Mouse (Mus musculus): Measurements from ENCODE around the gene Arl13a. TPM values are rescaled to one million over a fixed set of nuclear protein-coding genes. Genes with fewer than 3 reads are reported as not detected.

The Arl13a gene
- total and polyA plus RNA-seq, 3 experiments: not detected

GRCm38 (mm10) chrX:134233048-134233447, 45.7 kb downstream of the Arl13a start:
- H3K9ac ChIP-seq (ENCODE audit: insufficient read depth, low read depth): no peak overlapping the region
- H3K27ac ChIP-seq (ENCODE audit: insufficient read depth, low read depth): no peak overlapping the region
- H3K4me3 ChIP-seq (replicated peaks in 1 of 3; ENCODE audit: low read depth in 2 of 3, low read length in 2 of 3, poor library complexity in 1 of 3): no peak overlapping the region
- H3K79me2 ChIP-seq (replicated peaks; ENCODE audit: control insufficient read depth, extremely low read depth, insufficient read depth, poor library complexity, severe bottlenecking): no peaks in the 10 kb centered on the region
- no peaks in the 10 kb centered on the region for H3K4me1 ChIP-seq (ENCODE audit: control insufficient read depth in 1 of 2, insufficient read depth in 2 of 2)
- no peak for DNase-seq (ENCODE audit: extremely low read depth)
- TF ChIP-seq IRF4 (IDR thresholded peaks at IDR 0.05; ENCODE audit: low read depth, low read length) (no peak), CTCF (conservative IDR thresholded peaks at IDR 0.05 in 1 of 2, IDR thresholded peaks at IDR 0.05 in 1 of 2; ENCODE audit: low read depth in 2 of 2, low read length in 2 of 2) (no peak), GABPA (IDR thresholded peaks at IDR 0.05; ENCODE audit: insufficient replicate concordance, low read depth, low read length) (no peak), E2F4 (IDR thresholded peaks at IDR 0.05; ENCODE audit: insufficient replicate concordance, low read depth, low read length) (no peak), ZC3H11A (IDR thresholded peaks at IDR 0.05; ENCODE audit: low read depth, low read length) (no peak)
- dilution Hi-C loops (cut with MboI; ENCODE audit: extremely low pct_ligation_motif_present, extremely low pct_unique_long_range_greater_than_20kb, low sequenced_read_pairs) (no loop called here), in situ Hi-C loops (cut with MboI; ENCODE audit: low pct_ligation_motif_present, low pct_unique_long_range_greater_than_20kb, low sequenced_read_pairs) (no loop called here)
- no peak overlapping the region for H3K4me2 ChIP-seq (ENCODE audit: insufficient read depth, low read depth, poor library complexity, severe bottlenecking)
- H3K27me3 ChIP-seq (replicated peaks): no peaks in the 10 kb centered on the region
- H3K9me3 ChIP-seq (replicated peaks; ENCODE audit: low read length): no peaks in the 10 kb centered on the region
- peaks cover 5 to 26% of the 10 kb centered on the region in 2 experiments for H3K36me3 ChIP-seq (replicated peaks in 1 of 2; ENCODE audit: control insufficient read depth in 1 of 2, insufficient read depth in 1 of 2, low read length in 1 of 2)

- TF ChIP-seq ZC3H11A (IDR thresholded peaks at IDR 0.05; ENCODE audit: low read depth, low read length) (no peak), EP300 (IDR thresholded peaks at IDR 0.05; ENCODE audit: low read length) (no peak), ZMIZ1 (IDR thresholded peaks at IDR 0.05; ENCODE audit: low read depth, low read length) (no peak), SIN3A (IDR thresholded peaks at IDR 0.05; ENCODE audit: low read length) (no peak), MEF2A (IDR thresholded peaks at IDR 0.05; ENCODE audit: borderline replicate concordance, low read depth, low read length) (no peak), MYC (IDR thresholded peaks at IDR 0.05; ENCODE audit: low read depth, low read length) (no peak), HCFC1 (IDR thresholded peaks at IDR 0.05; ENCODE audit: low read depth, low read length) (no peak), KAT2A (IDR thresholded peaks at IDR 0.05; ENCODE audit: insufficient replicate concordance, low read length) (no peak), USF1 (IDR thresholded peaks at IDR 0.05; ENCODE audit: low read depth, low read length) (no peak), JUN (IDR thresholded peaks at IDR 0.05; ENCODE audit: insufficient read depth, low read depth, low read length) (no peak), USF2 (conservative IDR thresholded peaks at IDR 0.05; ENCODE audit: low read depth, low read length) (no peak), TCF12 (IDR thresholded peaks at IDR 0.05; ENCODE audit: low read depth, low read length) (no peak), PAX5 (IDR thresholded peaks at IDR 0.05; ENCODE audit: low read length) (no peak), MAFK (IDR thresholded peaks at IDR 0.05; ENCODE audit: insufficient replicate concordance, low read length) (no peak), CHD1 (IDR thresholded peaks at IDR 0.05; ENCODE audit: low read depth, low read length) (no peak), ELF1 (IDR thresholded peaks at IDR 0.05; ENCODE audit: low read depth, low read length) (no peak), CHD2 (IDR thresholded peaks at IDR 0.05; ENCODE audit: low read length) (no peak), RCOR1 (conservative IDR thresholded peaks at IDR 0.05; ENCODE audit: low read depth, low read length) (no peak), ZKSCAN1 (IDR thresholded peaks at IDR 0.05; ENCODE audit: borderline replicate concordance, low read depth, low read length) (no peak)
- H3K4me2 ChIP-seq (ENCODE audit: insufficient read depth, low read depth, poor library complexity, severe bottlenecking): no peak overlapping the region
- H3K9me3 ChIP-seq (replicated peaks; ENCODE audit: low read length): no peaks in the 10 kb centered on the region
- in situ Hi-C loops (cut with MboI; ENCODE audit: low pct_ligation_motif_present, low pct_unique_long_range_greater_than_20kb, low sequenced_read_pairs): no loop called here
- no peaks in the 10 kb centered on the region for H3K4me1 ChIP-seq (ENCODE audit: control insufficient read depth in 1 of 2, insufficient read depth in 2 of 2)
- no peak overlapping the region for H3K4me3 ChIP-seq (replicated peaks in 1 of 3; ENCODE audit: low read depth in 2 of 3, low read length in 2 of 3, poor library complexity in 1 of 3)
- peaks cover 33 to 64% of the 10 kb centered on the region in 2 experiments for H3K36me3 ChIP-seq (replicated peaks in 1 of 2; ENCODE audit: control insufficient read depth in 1 of 2, insufficient read depth in 1 of 2, low read length in 1 of 2)
- DNase-seq (ENCODE audit: extremely low read depth): no peak
- H3K27me3 ChIP-seq (replicated peaks): no peaks in the 10 kb centered on the region
- no peaks in the 10 kb centered on the region for H3K79me2 ChIP-seq (replicated peaks; ENCODE audit: control insufficient read depth, extremely low read depth, insufficient read depth, poor library complexity, severe bottlenecking)
- dilution Hi-C loops (cut with MboI; ENCODE audit: extremely low pct_ligation_motif_present, extremely low pct_unique_long_range_greater_than_20kb, low sequenced_read_pairs): no loop called here
- no peak overlapping the region for H3K27ac ChIP-seq (ENCODE audit: insufficient read depth, low read depth)
- no peak overlapping the region for H3K9ac ChIP-seq (ENCODE audit: insufficient read depth, low read depth)
Measured at GRCm38 (mm10) chrX:134238266-134238665, 51.0 kb downstream of the Arl13a start.

Measured in CH12.LX (cell line).